Mouse (Mus musculus) neural tube, embryonic 11.5 days (tissue): ENCODE measurements around the gene Adh4. TPM values are rescaled to one million over a fixed set of nuclear protein-coding genes. Genes with fewer than 3 reads are reported as not detected.

Experiments
- ATAC-seq: fragments of 200-750 bp; cut with Nextera tagmentation; 2 replicates; pipeline ENCODE4 v1.8.0; 2017; ENCODE audit warnings: moderate number of reproducible peaks, mild to moderate bottlenecking, moderate TSS enrichment, moderate library complexity; ENCODE audit not compliant: insufficient read depth, low FRiP score, low TSS enrichment
- DNase-seq: peaks from one replicate; pipeline ENCODE4 v3.0.0-alpha.2; 2015; ENCODE audit warnings: low spot score
- H3K27ac ChIP-seq: fragments of 300-500 bp; sonication (generic); 2 replicates; pipeline ENCODE4 v1.5.1; 2014; ENCODE audit warnings: low read depth, mild to moderate bottlenecking, low read length
- H3K27me3 ChIP-seq: fragments of 300-500 bp; sonication (generic); 2 replicates; pipeline ENCODE4 v1.6.1; 2014; ENCODE audit warnings: mild to moderate bottlenecking, low read length, mixed read lengths; ENCODE audit not compliant: control insufficient read depth, insufficient read depth
- H3K36me3 ChIP-seq: fragments of 300-500 bp; sonication (generic); 2 replicates; pipeline ENCODE4 v1.6.1; 2014; ENCODE audit warnings: mild to moderate bottlenecking, low read length, moderate library complexity, mixed read lengths; ENCODE audit not compliant: control insufficient read depth, insufficient read depth
- H3K4me1 ChIP-seq: fragments of 300-500 bp; sonication (generic); 2 replicates; pipeline ENCODE4 v1.6.1; 2014; ENCODE audit warnings: low read length, mixed read lengths; ENCODE audit not compliant: control insufficient read depth, insufficient read depth
- H3K4me2 ChIP-seq: fragments of 300-500 bp; sonication (generic); 2 replicates; pipeline ENCODE4 v1.6.1; 2014; ENCODE audit warnings: low read depth, mild to moderate bottlenecking, moderate library complexity
- H3K4me3 ChIP-seq: fragments of 300-500 bp; sonication (generic); 2 replicates; pipeline ENCODE4 v1.5.1; 2014; ENCODE audit warnings: low read depth, low read length
- H3K9ac ChIP-seq: fragments of 300-500 bp; sonication (generic); 2 replicates; pipeline ENCODE4 v1.6.1; 2014; ENCODE audit warnings: mild to moderate bottlenecking, low read length
- H3K9me3 ChIP-seq: fragments of 300-500 bp; sonication (generic); 2 replicates; pipeline ENCODE4 v1.6.1; 2016; ENCODE audit warnings: low read length; ENCODE audit not compliant: control insufficient read depth
- WGBS: fragments of 180-500 bp; shearing (Covaris S2); extraction: QIAGEN DNeasy Blood & Tissue Kit; methylation state at CpG from one replicate; pipeline ENCODE4 v1.1.7; 2014; 5-methylcytosine and 5-hydroxymethylcytosine counted together
- polyA plus RNA-seq: library from polyadenylated mRNA; unstranded; fragments of >200 nt; fragmentation: Nextera tagmentation; extraction: Ambion mirVana; gene quantifications from 2 replicates; pipeline ENCODE4 v1.2.1, GENCODE M21; 2014

Adh4 gene
- polyA plus RNA-seq, 1 experiment from 2014 or later, result not detected

- Histone ChIP-seq H3K27ac (no peak overlapping the region), H3K4me3 (no peak overlapping the region), H3K36me3 (no peaks in the 10 kb centered on the region), H3K9me3 (no peaks in the 10 kb centered on the region), H3K9ac (no peak overlapping the region), H3K4me2 (no peak overlapping the region), H3K4me1 (no peaks in the 10 kb centered on the region), H3K27me3 (no peaks in the 10 kb centered on the region)
- ATAC-seq (no peak), DNase-seq (peak; percentile 42)
- 43% methylated on average over 3 of the region's 3 CpGs for WGBS
Measured at GRCm38 (mm10) chr3:138405341-138405740, 9.9 kb upstream of the Adh4 start.

GRCm38 (mm10) chr3:138405840-138406239 lies 9.4 kb upstream of the Adh4 start:
- H3K4me1 ChIP-seq, result no peaks in the 10 kb centered on the region
- DNase-seq (no peak), ATAC-seq (no peak)
- H3K9me3 ChIP-seq, result no peaks in the 10 kb centered on the region
- no peak overlapping the region for H3K4me3 ChIP-seq
- no peaks in the 10 kb centered on the region for H3K36me3 ChIP-seq
- no peak overlapping the region for H3K4me2 ChIP-seq
- no peak overlapping the region for H3K27ac ChIP-seq
- H3K9ac ChIP-seq, result no peak overlapping the region
- no peaks in the 10 kb centered on the region for H3K27me3 ChIP-seq
- WGBS, result 81% methylated on average over 7 of the region's 7 CpGs

GRCm38 (mm10) chr3:138407920-138408319 lies 7.3 kb upstream of the Adh4 start:
- Histone ChIP-seq H3K4me1 (no peaks in the 10 kb centered on the region), H3K27ac (no peak overlapping the region), H3K27me3 (no peaks in the 10 kb centered on the region), H3K9ac (no peak overlapping the region), H3K4me2 (no peak overlapping the region), H3K9me3 (no peaks in the 10 kb centered on the region), H3K4me3 (no peak overlapping the region), H3K36me3 (no peaks in the 10 kb centered on the region)
- WGBS, result 88% methylated on average over 1 of the region's 1 CpGs
- DNase-seq (no peak), ATAC-seq (no peak)

- no peak overlapping the region for H3K4me2 ChIP-seq
- no peak overlapping the region for H3K9ac ChIP-seq
- ATAC-seq (no peak), DNase-seq (no peak)
- H3K4me3 ChIP-seq, result no peak overlapping the region
- H3K27ac ChIP-seq, result no peak overlapping the region
- no peaks in the 10 kb centered on the region for H3K27me3 ChIP-seq
- no peaks in the 10 kb centered on the region for H3K4me1 ChIP-seq
- H3K36me3 ChIP-seq, result no peaks in the 10 kb centered on the region
- WGBS, result 95% methylated on average over 1 of the region's 1 CpGs
- no peaks in the 10 kb centered on the region for H3K9me3 ChIP-seq
Measured at GRCm38 (mm10) chr3:138409585-138409984, 5.7 kb upstream of the Adh4 start.

- H3K9me3 ChIP-seq, result no peaks in the 10 kb centered on the region
- WGBS, result 84% methylated on average over 3 of the region's 3 CpGs
- no peaks in the 10 kb centered on the region for H3K36me3 ChIP-seq
- H3K4me1 ChIP-seq, result no peaks in the 10 kb centered on the region
- no peak overlapping the region for H3K4me3 ChIP-seq
- H3K9ac ChIP-seq, result no peak overlapping the region
- no peak overlapping the region for H3K4me2 ChIP-seq
- no peak for DNase-seq
- H3K27me3 ChIP-seq, result no peaks in the 10 kb centered on the region
- H3K27ac ChIP-seq, result no peak overlapping the region
- no peak for ATAC-seq
Measured at GRCm38 (mm10) chr3:138410211-138410610, 5.1 kb upstream of the Adh4 start.

GRCm38 (mm10) chr3:138419369-138419768 lies 4.1 kb downstream of the Adh4 start:
- Histone ChIP-seq H3K4me1 (no peaks in the 10 kb centered on the region), H3K9ac (no peak overlapping the region), H3K4me3 (no peak overlapping the region), H3K36me3 (no peaks in the 10 kb centered on the region), H3K27me3 (no peaks in the 10 kb centered on the region), H3K9me3 (no peaks in the 10 kb centered on the region), H3K4me2 (no peak overlapping the region), H3K27ac (no peak overlapping the region)
- DNase-seq, result no peak
- ATAC-seq, result no peak
- WGBS, result 83% methylated on average over 6 of the region's 6 CpGs

GRCm38 (mm10) chr3:138420385-138420784 lies 5.1 kb downstream of the Adh4 start:
- no peaks in the 10 kb centered on the region for H3K27me3 ChIP-seq
- no peak overlapping the region for H3K4me3 ChIP-seq
- DNase-seq (no peak), ATAC-seq (no peak)
- no peaks in the 10 kb centered on the region for H3K4me1 ChIP-seq
- no peaks in the 10 kb centered on the region for H3K36me3 ChIP-seq
- H3K9me3 ChIP-seq, result no peaks in the 10 kb centered on the region
- 96% methylated on average over 3 of the region's 3 CpGs for WGBS
- no peak overlapping the region for H3K27ac ChIP-seq
- H3K9ac ChIP-seq, result no peak overlapping the region
- no peak overlapping the region for H3K4me2 ChIP-seq

GRCm38 (mm10) chr3:138423664-138424063 lies 8.4 kb downstream of the Adh4 start:
- Histone ChIP-seq H3K9me3 (no peaks in the 10 kb centered on the region), H3K4me2 (no peak overlapping the region), H3K4me1 (no peaks in the 10 kb centered on the region), H3K36me3 (no peaks in the 10 kb centered on the region), H3K4me3 (no peak overlapping the region), H3K27ac (no peak overlapping the region), H3K27me3 (no peaks in the 10 kb centered on the region), H3K9ac (no peak overlapping the region)
- WGBS, result 65% methylated on average over 2 of the region's 2 CpGs
- ATAC-seq, result no peak
- no peak for DNase-seq

- Histone ChIP-seq H3K27me3 (no peaks in the 10 kb centered on the region), H3K4me1 (no peaks in the 10 kb centered on the region), H3K4me2 (no peak overlapping the region), H3K27ac (no peak overlapping the region), H3K9me3 (no peaks in the 10 kb centered on the region), H3K9ac (no peak overlapping the region), H3K4me3 (no peak overlapping the region), H3K36me3 (no peaks in the 10 kb centered on the region)
- DNase-seq (no peak), ATAC-seq (no peak)
- 85% methylated on average over 4 of the region's 4 CpGs for WGBS
Measured at GRCm38 (mm10) chr3:138424247-138424646, 9.0 kb downstream of the Adh4 start.
